Mouse (Mus musculus) testis, postnatal 10 days (tissue): ENCODE data around the gene Cxxc4.
A peak's percentile ranks its signal among the peaks of the same experiment; 100 is the strongest.

Source experiments
- DNase-seq: peaks from one replicate; pipeline ENCODE4 v3.0.0; 2021; ENCODE audit warnings: low spot score

Cxxc4 gene

GRCm38 (mm10) chr3:134243850-134244247 lies 7.6 kb downstream of the Cxxc4 start:
- DNase-seq, result no peak

- no peak for DNase-seq
These were observed 17.9 kb downstream of the Cxxc4 start for GRCm38 (mm10) chr3:134254221-134254620.

DNA sequence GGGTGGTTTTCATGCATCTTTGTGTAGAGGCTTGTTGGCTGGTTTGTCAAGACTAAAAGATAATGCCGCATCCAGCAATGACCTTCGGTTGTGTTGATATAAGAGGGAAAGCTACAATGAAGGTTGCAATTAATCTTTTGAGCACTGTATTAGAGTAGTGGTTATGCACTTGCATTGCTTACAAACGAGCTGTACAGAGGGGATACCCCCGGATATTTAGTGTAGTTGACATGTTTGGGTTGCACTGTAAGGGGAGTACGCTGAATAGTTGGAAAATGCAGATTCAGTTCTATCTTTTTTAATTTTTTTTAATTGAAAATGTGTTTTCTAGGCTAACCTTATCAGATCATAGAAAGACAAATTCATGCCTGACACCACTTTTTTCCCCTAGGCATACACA lies 22.4 kb downstream of the Cxxc4 start:
- DNase-seq, result no peak

GRCm38 (mm10) chr3:134259300-134259699 lies 23.0 kb downstream of the Cxxc4 start:
- DNase-seq, result peak; percentile 42

- no peak for DNase-seq
These were observed 43.4 kb downstream of the Cxxc4 start for GRCm38 (mm10) chr3:134279655-134280054.

DNA sequence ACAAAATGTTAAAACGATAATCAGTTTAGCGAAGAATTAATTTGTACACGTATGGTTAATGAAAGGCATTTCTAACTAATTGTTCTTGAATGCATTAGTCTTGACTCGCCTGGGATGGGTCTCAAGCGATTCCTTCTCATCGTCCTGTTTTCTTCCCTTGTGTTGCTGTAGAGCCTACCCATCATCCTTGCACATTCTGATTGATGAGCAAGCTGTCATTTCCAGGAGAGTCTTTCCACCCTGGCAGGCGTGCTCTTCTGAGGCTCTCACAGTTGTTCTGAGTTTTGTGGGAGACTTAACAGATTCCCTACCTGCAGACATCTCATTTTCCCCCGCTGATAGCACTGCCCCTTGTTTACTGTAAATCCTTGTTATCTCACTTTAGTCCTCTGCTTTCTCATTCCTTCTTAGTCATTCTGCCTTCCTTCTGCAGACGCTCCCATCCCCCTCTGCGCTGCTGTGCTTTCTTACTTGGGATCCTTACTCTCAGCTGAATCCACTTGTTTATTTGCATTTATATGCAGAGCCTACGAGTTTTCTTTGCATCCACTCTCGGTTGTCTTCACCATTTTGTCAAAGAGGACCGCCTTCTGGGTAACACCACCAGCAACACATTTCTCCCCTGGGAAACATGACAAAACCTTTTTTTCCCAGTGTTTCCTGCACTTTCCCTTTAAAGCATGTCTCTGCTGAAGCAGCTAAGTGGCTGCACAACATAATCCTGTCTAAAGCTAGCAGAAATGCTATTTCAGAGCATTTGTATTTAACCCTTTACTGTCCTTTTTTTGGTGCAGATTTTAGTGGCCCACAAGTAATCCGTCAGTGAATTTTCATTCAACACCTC lies 45.5 kb downstream of the Cxxc4 start:
- no peak for DNase-seq

- no peak for DNase-seq
These were observed 58.9 kb downstream of the Cxxc4 start for GRCm38 (mm10) chr3:134295217-134295616.

DNA sequence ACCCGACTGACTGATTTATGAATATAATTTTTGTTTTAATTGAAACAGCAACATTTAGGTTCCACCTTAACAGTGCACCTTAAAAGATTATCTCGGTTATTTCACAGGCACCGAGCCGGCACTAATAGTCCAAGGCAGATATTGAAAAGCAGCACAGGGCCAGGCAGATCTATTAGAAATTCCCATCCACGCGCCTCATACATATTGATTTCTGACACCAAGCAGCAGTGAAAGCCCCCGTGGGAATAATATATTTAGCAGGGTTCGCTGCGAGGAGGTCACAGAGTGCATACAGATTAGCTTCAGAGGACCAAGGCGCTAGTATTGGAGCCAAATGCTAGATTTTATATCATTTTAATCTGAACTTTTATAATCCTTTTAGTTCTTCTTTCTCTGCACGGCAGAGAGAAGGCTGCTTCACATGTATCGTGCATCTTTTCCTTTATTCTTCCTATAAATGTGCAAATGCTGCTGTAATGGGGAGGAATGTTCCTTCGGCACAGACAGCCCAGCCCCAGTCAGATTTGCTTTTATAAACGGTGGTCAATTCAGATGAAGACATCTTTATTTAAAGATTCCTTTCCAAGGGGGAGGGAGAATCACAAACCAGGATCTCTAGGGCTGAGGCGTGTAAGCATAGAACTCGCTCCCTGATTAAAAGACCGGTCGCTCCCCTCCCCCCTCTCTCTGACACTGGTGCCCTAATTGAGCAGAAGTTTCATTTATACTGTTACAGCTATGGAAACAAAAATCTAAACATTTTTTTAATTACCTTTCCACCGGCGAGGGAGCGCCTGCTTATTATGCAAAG lies 66.6 kb downstream of the Cxxc4 start:
- no peak for DNase-seq

GRCm38 (mm10) chr3:134303492-134303808 lies 67.2 kb downstream of the Cxxc4 start:
- DNase-seq, result no peak

DNA sequence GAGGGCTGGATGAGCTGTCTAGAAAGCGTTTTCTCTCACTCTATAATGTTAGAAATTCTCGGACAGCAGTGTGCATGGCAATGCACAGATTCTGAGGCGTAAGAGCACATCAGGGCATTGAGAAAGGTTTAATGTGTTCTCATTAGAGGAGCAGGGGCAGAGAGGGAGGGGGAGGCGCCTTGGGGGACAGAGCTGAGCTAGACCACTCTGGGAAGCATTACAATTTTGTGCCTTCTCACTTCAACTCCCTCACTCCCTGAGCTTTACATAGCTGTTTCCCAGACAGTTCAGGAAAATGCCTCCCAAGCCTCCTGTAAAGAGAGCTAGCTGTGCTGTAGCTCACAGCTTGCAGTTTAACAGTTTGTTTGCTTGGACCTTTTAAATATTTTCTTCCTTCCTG lies 70.2 kb downstream of the Cxxc4 start:
- DNase-seq, result no peak

DNA sequence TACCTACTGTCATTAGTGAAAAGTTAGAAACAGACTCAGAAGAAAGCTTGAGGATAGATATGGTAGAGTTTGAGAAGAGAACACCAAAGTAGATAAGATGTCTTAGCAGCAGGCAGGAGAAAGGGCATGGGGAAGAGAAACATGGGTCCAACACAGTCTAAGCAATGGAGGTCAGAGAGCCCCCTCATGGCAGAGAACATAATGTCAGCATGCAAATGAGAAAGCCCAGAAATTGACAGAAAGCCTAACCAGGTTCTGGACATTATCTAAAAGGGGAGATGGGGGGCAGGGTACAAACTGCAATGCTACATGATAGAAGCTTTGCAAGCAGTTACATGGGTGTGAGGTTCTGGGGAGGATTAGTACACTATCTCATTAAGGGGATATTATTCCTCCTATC lies 71.5 kb downstream of the Cxxc4 start:
- DNase-seq, result no peak
